Mouse (Mus musculus): ENCODE data around the gene 4933417A18Rik. TPM values are rescaled to one million over a fixed set of nuclear protein-coding genes. Genes with fewer than 3 reads are reported as not detected.
A peak's percentile ranks its signal among the peaks of the same experiment; 100 is the strongest.
"Not testable (repeated sequence)": the region's sequence is repeated elsewhere in the genome, so short reads cannot be mapped to it uniquely, and the experiment has no call there.

Gene 4933417A18Rik
- not detected in 2 replicates for polyA plus RNA-seq (2012; rRNA removed)

- TF ChIP-seq POLR2A (IDR thresholded peaks at IDR 0.05; ENCODE audit: borderline replicate concordance, extremely low read depth, low read depth, low read length) (no peak), CTCF (IDR thresholded peaks at IDR 0.05; ENCODE audit: insufficient read depth, low read length) (no peak)
- H3K4me1 ChIP-seq (ENCODE audit: control insufficient read depth, insufficient read depth, low read length), result no peaks in the 10 kb centered on the region
- H3K4me3 ChIP-seq (replicated peaks; ENCODE audit: extremely low read depth, low read depth, low read length), result no peak within 1 kb of the TSS
- WGBS, result 72% methylated on average over 4 of the region's 4 CpGs
- DNase-seq, result no peak
Observed at GRCm38 (mm10) chr13:34924210-34924609, at the start of gene 4933417A18Rik, which contains the start of gene Fam217a. Gene 4933417A18Rik, plus strand, starts transcription at chr13:34924409. Gene Fam217a, minus strand, starts transcription at chr13:34924310.

GRCm38 (mm10) chr13:34874736-34875135 lies 49.5 kb upstream of the 4933417A18Rik start:
- 12% methylated on average over 13 of the region's 13 CpGs for WGBS
- H3K4me1 ChIP-seq (ENCODE audit: control insufficient read depth, insufficient read depth, low read length), result not testable (repeated sequence)
- H3K4me3 ChIP-seq (replicated peaks; ENCODE audit: extremely low read depth, low read depth, low read length), result peak overlapping the region; percentile 54
- DNase-seq, result peak; percentile 31

- TF ChIP-seq CTCF (IDR thresholded peaks at IDR 0.05; ENCODE audit: insufficient read depth, low read length) (no peak), POLR2A (IDR thresholded peaks at IDR 0.05; ENCODE audit: borderline replicate concordance, extremely low read depth, low read depth, low read length) (peak; percentile 73; the same call in 1 of the 2 replicates)
- H3K4me1 ChIP-seq (ENCODE audit: control insufficient read depth, insufficient read depth, low read length), result peaks cover 2% of the 10 kb centered on the region; the same call in 1 of the 2 replicates
- peak within 1 kb of the TSS; percentile 75 for H3K4me3 ChIP-seq (replicated peaks; ENCODE audit: extremely low read depth, low read depth, low read length)
- WGBS, result 1% methylated on average over 40 of the region's 40 CpGs
- DNase-seq, result peak; percentile 91
Observed at GRCm38 (mm10) chr13:34875166-34875710, 49.0 kb upstream of the 4933417A18Rik start, which contains the start of gene Prpf4b. Gene Prpf4b, plus strand, starts transcription at chr13:34875302.

DNA sequence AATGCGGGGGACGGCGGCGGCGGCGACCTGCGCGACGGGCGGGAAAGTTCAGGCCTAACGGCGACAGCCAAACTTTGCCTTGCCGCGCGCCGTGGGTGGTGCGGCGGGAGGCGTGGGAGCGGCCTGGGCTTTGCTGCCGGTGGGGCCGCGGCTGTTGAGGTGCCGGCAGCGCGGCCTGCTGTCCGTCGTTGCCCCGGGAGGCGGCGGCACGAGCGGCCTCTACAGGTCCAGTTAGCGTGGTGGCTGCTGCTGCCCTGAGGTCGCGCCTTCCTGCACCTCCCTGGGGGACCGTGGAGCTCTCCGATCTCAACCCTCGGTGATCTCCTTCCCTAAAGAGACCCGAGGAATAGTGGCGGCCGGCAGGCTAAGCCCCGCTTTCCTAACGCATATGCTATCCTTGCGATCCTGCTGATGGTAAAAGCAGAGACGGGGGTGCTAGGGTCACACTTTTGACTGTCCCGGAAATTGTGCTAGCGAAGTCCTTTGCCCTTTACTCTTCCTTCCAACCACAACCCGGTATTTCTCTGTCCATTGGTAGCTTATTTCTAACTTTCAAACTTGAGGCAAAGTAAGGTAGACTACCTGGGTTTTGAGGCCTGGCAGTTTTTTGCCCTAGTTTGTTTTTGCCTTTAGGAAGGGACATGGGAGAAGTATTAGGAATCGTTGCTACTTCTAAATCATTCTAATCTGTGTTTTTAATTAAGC lies 48.3 kb upstream of the 4933417A18Rik start:
- Histone ChIP-seq H3K4me3 (replicated peaks; ENCODE audit: extremely low read depth, low read depth, low read length) (peak overlapping the region; percentile 69), H3K4me1 (ENCODE audit: control insufficient read depth, insufficient read depth, low read length) (peaks cover 2% of the 10 kb centered on the region; the same call in 1 of the 2 replicates)
- no peak for TF ChIP-seq POLR2A (IDR thresholded peaks at IDR 0.05; ENCODE audit: borderline replicate concordance, extremely low read depth, low read depth, low read length)
- TF ChIP-seq CTCF (IDR thresholded peaks at IDR 0.05; ENCODE audit: insufficient read depth, low read length), result no peak
- DNase-seq, result peak; percentile 69
- WGBS, result under 1% methylated on average over 50 of the region's 50 CpGs

GRCm38 (mm10) chr13:34876481-34876880 lies 47.7 kb upstream of the 4933417A18Rik start:
- WGBS, result 2% methylated on average over 3 of the region's 3 CpGs
- H3K4me1 ChIP-seq (ENCODE audit: control insufficient read depth, insufficient read depth, low read length), result peaks cover 2% of the 10 kb centered on the region; the same call in 1 of the 2 replicates
- no peak for DNase-seq
- H3K4me3 ChIP-seq (replicated peaks; ENCODE audit: extremely low read depth, low read depth, low read length), result no peak overlapping the region
- TF ChIP-seq CTCF (IDR thresholded peaks at IDR 0.05; ENCODE audit: insufficient read depth, low read length) (no peak), POLR2A (IDR thresholded peaks at IDR 0.05; ENCODE audit: borderline replicate concordance, extremely low read depth, low read depth, low read length) (no peak)

DNA sequence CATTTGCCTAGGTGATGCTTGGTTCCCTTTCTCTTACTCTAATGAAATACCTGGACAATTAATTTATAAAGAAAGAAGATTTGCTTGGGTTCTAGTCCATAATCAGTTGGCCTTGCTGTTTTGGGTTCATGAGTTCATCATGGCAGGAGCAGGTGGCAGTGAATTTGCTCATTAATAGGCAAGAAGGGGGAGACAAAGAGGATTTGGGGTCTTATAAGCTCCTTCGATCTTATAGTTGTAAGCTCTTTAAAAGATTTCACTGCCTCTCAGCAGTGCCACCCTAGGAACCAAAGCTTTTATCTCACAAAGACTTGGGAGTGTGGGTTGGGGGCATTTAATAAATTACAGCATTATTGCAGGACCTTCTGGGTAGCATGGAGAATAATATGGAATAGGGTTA lies 31.3 kb upstream of the 4933417A18Rik start:
- WGBS, result 93% methylated on average over 1 of the region's 1 CpGs
- Histone ChIP-seq H3K4me3 (replicated peaks; ENCODE audit: extremely low read depth, low read depth, low read length) (no peak overlapping the region), H3K4me1 (ENCODE audit: control insufficient read depth, insufficient read depth, low read length) (no peaks in the 10 kb centered on the region)
- DNase-seq, result no peak
- TF ChIP-seq CTCF (IDR thresholded peaks at IDR 0.05; ENCODE audit: insufficient read depth, low read length) (no peak), POLR2A (IDR thresholded peaks at IDR 0.05; ENCODE audit: borderline replicate concordance, extremely low read depth, low read depth, low read length) (no peak)

- TF ChIP-seq POLR2A (IDR thresholded peaks at IDR 0.05; ENCODE audit: borderline replicate concordance, extremely low read depth, low read depth, low read length) (no peak), CTCF (IDR thresholded peaks at IDR 0.05; ENCODE audit: insufficient read depth, low read length) (no peak)
- Histone ChIP-seq H3K4me1 (ENCODE audit: control insufficient read depth, insufficient read depth, low read length) (peaks cover 2% of the 10 kb centered on the region), H3K4me3 (replicated peaks; ENCODE audit: extremely low read depth, low read depth, low read length) (no peak overlapping the region)
- 68% methylated on average over 9 of the region's 9 CpGs for WGBS
- no peak for DNase-seq
Observed at GRCm38 (mm10) chr13:34914614-34915013, 9.6 kb upstream of the 4933417A18Rik start.

GRCm38 (mm10) chr13:34916520-34917167 lies 7.6 kb upstream of the 4933417A18Rik start:
- 12% methylated on average over 37 of the region's 37 CpGs for WGBS
- TF ChIP-seq CTCF (IDR thresholded peaks at IDR 0.05; ENCODE audit: insufficient read depth, low read length) (no peak), POLR2A (IDR thresholded peaks at IDR 0.05; ENCODE audit: borderline replicate concordance, extremely low read depth, low read depth, low read length) (no peak)
- H3K4me1 ChIP-seq (ENCODE audit: control insufficient read depth, insufficient read depth, low read length), result peaks cover 2% of the 10 kb centered on the region
- H3K4me3 ChIP-seq (replicated peaks; ENCODE audit: extremely low read depth, low read depth, low read length), result peak overlapping the region; percentile 19
- DNase-seq, result no peak

- TF ChIP-seq POLR2A (IDR thresholded peaks at IDR 0.05; ENCODE audit: borderline replicate concordance, extremely low read depth, low read depth, low read length) (no peak), CTCF (IDR thresholded peaks at IDR 0.05; ENCODE audit: insufficient read depth, low read length) (no peak)
- Histone ChIP-seq H3K4me1 (ENCODE audit: control insufficient read depth, insufficient read depth, low read length) (no peaks in the 10 kb centered on the region), H3K4me3 (replicated peaks; ENCODE audit: extremely low read depth, low read depth, low read length) (no peak overlapping the region)
- WGBS, result 77% methylated on average over 10 of the region's 10 CpGs
- no peak for DNase-seq
Observed at GRCm38 (mm10) chr13:34934931-34935644, 10.9 kb downstream of the 4933417A18Rik start.

Measured in lung, adult 2 months (tissue).